ENCODE assay signal across 30 mouse cellular contexts in the genomic region with DNA sequence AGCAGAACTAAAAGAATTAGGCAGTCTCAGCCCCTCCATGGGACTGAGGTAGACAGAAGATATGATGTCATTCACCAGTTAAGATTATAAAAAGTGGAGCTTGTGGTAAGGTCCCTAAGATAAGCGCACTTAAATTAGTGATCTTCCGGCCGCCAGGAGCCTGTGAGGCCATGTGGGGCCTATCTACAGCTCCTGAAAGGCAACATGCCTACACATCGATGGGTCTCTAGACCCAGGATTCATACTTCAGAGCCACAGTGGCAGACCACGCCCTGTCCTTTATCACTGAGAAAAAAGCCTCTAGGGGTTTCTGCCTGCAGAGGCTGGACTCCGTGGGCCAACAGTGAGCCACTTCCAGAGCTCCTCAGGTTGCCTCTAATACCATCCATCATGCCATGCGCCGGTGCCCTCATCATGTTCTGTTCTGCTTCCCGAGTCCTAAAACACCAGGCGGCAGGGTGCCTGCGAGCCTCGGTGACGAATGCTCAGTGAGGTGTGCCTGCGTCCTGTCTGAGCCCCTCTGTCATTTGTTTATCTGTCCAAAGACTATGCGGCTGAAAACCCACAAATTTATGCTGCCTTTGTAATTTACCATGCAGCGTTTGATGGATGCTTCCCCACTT. TPM values are rescaled to one million over a fixed set of nuclear protein-coding genes. Genes with fewer than 3 reads are reported as not detected.
DNase-seq lines count a peak whose midpoint lies in the region; ATAC-seq and TF ChIP-seq lines count a peak whose summit lies in the region.
"Had no signal": no experiment of that assay in that cellular context is flagged by ENCODE, and none has a peak within 500 bp of the region (broad histone marks: within the 10 kb centered on the region; RNA-seq: fewer than 3 reads in every experiment).

No protein-coding gene starts in this region.

- TF ChIP-seq EP300 in liver, postnatal 0 days (IDR thresholded peaks at IDR 0.05; ENCODE audit: low read depth) = no peak
- TF ChIP-seq EP300 in liver, embryonic 14.5 days (IDR thresholded peaks at IDR 0.05; ENCODE audit: low read depth) = no peak

- H3K4me3 ChIP-seq in kidney, embryonic 14.5 days (ENCODE audit: low read length) = no peak overlapping the region
- H3K4me3 ChIP-seq in liver, embryonic 12.5 days = no peak overlapping the region
- no peak overlapping the region for H3K4me3 ChIP-seq in liver, postnatal 0 days (ENCODE audit: low read depth, low read length)
- H3K4me3 ChIP-seq in liver, embryonic 14.5 days (ENCODE audit: insufficient read depth in 1 of 2, low read depth in 2 of 2, low read length in 2 of 2) = no peak overlapping the region
- H3K4me3 ChIP-seq: embryonic facial prominence, embryonic 12.5 days; heart, embryonic 10.5 days; heart, embryonic 15.5 days; left cerebral cortex, adult 2 months; limb, embryonic 12.5 days; liver, embryonic 15.5 days; midbrain, embryonic 15.5 days; neural tube, embryonic 12.5 days had no signal

- no peak for DNase-seq in kidney, postnatal 36 days
- no peak for DNase-seq in liver, postnatal 0 days
- DNase-seq in MEL-GATA-1-ER (ENCODE audit: extremely low read depth, low read depth) = peak; percentile 13
- no peak for DNase-seq in liver, embryonic 14.5 days (ENCODE audit: low read depth in 3 of 3, low spot score in 3 of 3)
- DNase-seq in lung, postnatal 4 days = no peak
- no peak for DNase-seq in embryo, embryonic 10.5 days (ENCODE audit: low spot score)
- DNase-seq: adrenal gland, postnatal 14 days; cerebellum, adult 11 months; cerebellum, adult 9-10 months; cerebellum, postnatal 36 days; embryo, embryonic 11 days; gastrocnemius, postnatal 25 days; heart, adult 11 months; heart, postnatal 36 days; kidney, postnatal 14 days; lung, postnatal 36 days; right cerebral cortex, postnatal 4 days had no signal

- peak; percentile 66 for ATAC-seq in kidney, embryonic 14.5 days (ENCODE audit: low FRiP score, low TSS enrichment)
- ATAC-seq in liver, embryonic 12.5 days = peak; percentile 61
- no peak for ATAC-seq in liver, postnatal 0 days
- ATAC-seq in liver, embryonic 14.5 days (ENCODE audit: insufficient read depth) = peak; percentile 37
- ATAC-seq: CD4-positive, CD25-positive, alpha-beta regulatory T cell, adult 4 months; forebrain, embryonic 14.5 days; intestine, embryonic 16.5 days; midbrain, embryonic 15.5 days had no signal

- H3K27ac ChIP-seq in kidney, embryonic 14.5 days (ENCODE audit: low read depth, low read length) = no peak overlapping the region
- H3K27ac ChIP-seq in liver, embryonic 12.5 days = no peak overlapping the region
- no peak overlapping the region for H3K27ac ChIP-seq in liver, postnatal 0 days (ENCODE audit: low read depth)
- H3K27ac ChIP-seq in liver, embryonic 14.5 days = no peak overlapping the region
- H3K27ac ChIP-seq: embryonic facial prominence, embryonic 12.5 days; heart, embryonic 10.5 days; heart, embryonic 15.5 days; left cerebral cortex, adult 2 months; limb, embryonic 12.5 days; liver, embryonic 15.5 days; midbrain, embryonic 15.5 days; neural tube, embryonic 12.5 days had no signal

- TF ChIP-seq CTCF in liver, postnatal 0 days (IDR thresholded peaks at IDR 0.05; ENCODE audit: low read depth) = no peak
- no peak for TF ChIP-seq CTCF in liver, embryonic 14.5 days (IDR thresholded peaks at IDR 0.05; ENCODE audit: low read depth)

- 61% methylated on average over 16 of the region's 16 CpGs for WGBS in kidney, embryonic 14.5 days
- 52% methylated on average over 16 of the region's 16 CpGs for WGBS in liver, embryonic 12.5 days (ENCODE audit: insufficient replicate concordance)
- WGBS in liver, postnatal 0 days (ENCODE audit: insufficient replicate concordance) = 74% methylated on average over 16 of the region's 16 CpGs
- 54% methylated on average over 16 of the region's 16 CpGs for WGBS in liver, embryonic 14.5 days (ENCODE audit: insufficient replicate concordance)

- peaks cover 38% of the 10 kb centered on the region for H3K27me3 ChIP-seq in kidney, embryonic 14.5 days (ENCODE audit: control insufficient read depth, insufficient read depth, low read length)
- peaks cover 38% of the 10 kb centered on the region for H3K27me3 ChIP-seq in liver, embryonic 12.5 days (replicated peaks)
- peaks cover 20% of the 10 kb centered on the region for H3K27me3 ChIP-seq in liver, postnatal 0 days (ENCODE audit: insufficient read depth, low read length)
- H3K27me3 ChIP-seq in liver, embryonic 14.5 days (ENCODE audit: control insufficient read depth, insufficient read depth, low read length) = peaks cover 21% of the 10 kb centered on the region

- no peaks in the 10 kb centered on the region for H3K9me3 ChIP-seq in kidney, embryonic 14.5 days (ENCODE audit: control insufficient read depth, low read length)
- H3K9me3 ChIP-seq in liver, embryonic 12.5 days (replicated peaks) = no peaks in the 10 kb centered on the region
- H3K9me3 ChIP-seq in liver, postnatal 0 days (ENCODE audit: low read length) = no peaks in the 10 kb centered on the region
- no peaks in the 10 kb centered on the region for H3K9me3 ChIP-seq in liver, embryonic 14.5 days (ENCODE audit: control insufficient read depth, low read length)
- H3K9me3 ChIP-seq: embryonic facial prominence, embryonic 12.5 days; heart, embryonic 10.5 days; heart, embryonic 15.5 days; limb, embryonic 12.5 days; liver, embryonic 15.5 days; midbrain, embryonic 15.5 days; neural tube, embryonic 12.5 days had no signal

- no peak overlapping the region for H3K9ac ChIP-seq in kidney, embryonic 14.5 days (ENCODE audit: low read depth, low read length)
- H3K9ac ChIP-seq in liver, embryonic 12.5 days = no peak overlapping the region
- no peak overlapping the region for H3K9ac ChIP-seq in liver, postnatal 0 days (replicated peaks)
- H3K9ac ChIP-seq in liver, embryonic 14.5 days (replicated peaks) = no peak overlapping the region
- H3K9ac ChIP-seq: embryonic facial prominence, embryonic 12.5 days; heart, embryonic 15.5 days; limb, embryonic 12.5 days; liver, embryonic 15.5 days; midbrain, embryonic 15.5 days; neural tube, embryonic 12.5 days had no signal

- no peaks in the 10 kb centered on the region; the same call in 1 of the 2 replicates for H3K36me3 ChIP-seq in kidney, embryonic 14.5 days (ENCODE audit: control insufficient read depth, insufficient read depth, low read length)
- peaks cover 14% of the 10 kb centered on the region for H3K36me3 ChIP-seq in liver, embryonic 12.5 days
- 0 out of 2 replicates have a peak, but pooled peaks cover 10% of the 10 kb centered on the region for H3K36me3 ChIP-seq in liver, postnatal 0 days (replicated peaks; ENCODE audit: insufficient read depth, low read length)
- H3K36me3 ChIP-seq in liver, embryonic 14.5 days (replicated peaks; ENCODE audit: control insufficient read depth, insufficient read depth, low read depth) = no peaks in the 10 kb centered on the region
- H3K36me3 ChIP-seq: liver, embryonic 15.5 days; midbrain, embryonic 15.5 days; neural tube, embryonic 12.5 days had no signal

- no peak overlapping the region for H3K4me2 ChIP-seq in kidney, embryonic 14.5 days (replicated peaks; ENCODE audit: low read depth, low read length)
- no peak overlapping the region for H3K4me2 ChIP-seq in liver, embryonic 12.5 days
- no peak overlapping the region for H3K4me2 ChIP-seq in liver, postnatal 0 days (ENCODE audit: low read depth, low read length)
- no peak overlapping the region for H3K4me2 ChIP-seq in liver, embryonic 14.5 days (ENCODE audit: low read depth)
- H3K4me2 ChIP-seq: embryonic facial prominence, embryonic 12.5 days; heart, embryonic 15.5 days; limb, embryonic 12.5 days; liver, embryonic 15.5 days; midbrain, embryonic 15.5 days; neural tube, embryonic 12.5 days had no signal

- peaks cover under 1% of the 10 kb centered on the region; the same call in 1 of the 2 replicates for H3K4me1 ChIP-seq in kidney, embryonic 14.5 days (ENCODE audit: control insufficient read depth, insufficient read depth, low read length)
- H3K4me1 ChIP-seq in liver, embryonic 12.5 days = peaks cover 17% of the 10 kb centered on the region; the same call in 1 of the 2 replicates
- H3K4me1 ChIP-seq in liver, postnatal 0 days (ENCODE audit: insufficient read depth) = no peaks in the 10 kb centered on the region; the same call in 1 of the 2 replicates
- no peaks in the 10 kb centered on the region for H3K4me1 ChIP-seq in liver, embryonic 14.5 days (replicated peaks; ENCODE audit: control insufficient read depth in 2 of 2, insufficient read depth in 2 of 2, low read length in 1 of 2)
- H3K4me1 ChIP-seq: liver, embryonic 15.5 days had no signal

RNA-seq across cellular contexts. Expression of a gene that starts 6.4 kb away (rescaled TPM):
- polyA plus RNA-seq in kidney, embryonic 14.5 days (2014; fragmentation: Nextera tagmentation; extraction: Ambion mirVana) = not detected in 2 replicates
- polyA plus RNA-seq in liver, embryonic 12.5 days (2016; fragmentation: Nextera tagmentation; extraction: Ambion mirVana) = 0.43 TPM in 1 of 2 replicates, not detected in the other
- polyA plus RNA-seq in liver, postnatal 0 days (2015; fragmentation: Nextera tagmentation; extraction: Ambion mirVana) = not detected in 2 replicates
- not detected in 2 replicates for polyA plus RNA-seq in liver, embryonic 14.5 days (2012; rRNA removed)
- polyA plus RNA-seq in liver, embryonic 14.5 days (2014; fragmentation: Nextera tagmentation; extraction: Ambion mirVana) = not detected in 2 replicates
- polyA plus RNA-seq: CD4-positive, CD25-positive, alpha-beta regulatory T cell, adult 4 months; limb, embryonic 12.5 days; liver, embryonic 15.5 days had no signal
